Mouse (Mus musculus): Measurements from ENCODE around the gene Mmp28.

DNA sequence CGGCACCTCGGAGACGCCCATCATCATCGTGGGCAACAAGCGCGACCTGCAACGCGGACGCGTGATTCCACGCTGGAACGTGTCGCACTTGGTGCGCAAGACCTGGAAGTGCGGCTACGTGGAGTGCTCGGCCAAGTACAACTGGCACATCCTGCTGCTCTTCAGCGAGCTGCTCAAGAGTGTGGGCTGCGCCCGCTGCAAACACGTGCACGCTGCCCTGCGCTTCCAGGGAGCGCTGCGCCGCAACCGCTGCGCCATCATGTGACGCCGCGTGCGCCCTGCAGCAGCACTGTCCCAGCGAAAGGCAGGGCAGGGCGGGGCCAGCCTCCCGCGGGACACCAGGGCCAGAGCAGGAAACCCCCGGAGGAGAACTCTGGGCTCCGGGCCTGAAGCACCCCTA lies 44.3 kb downstream of the Mmp28 start:
- TF ChIP-seq CTCF (IDR thresholded peaks at IDR 0.05; ENCODE audit: low read depth, low read length) (no peak), POLR2A (IDR thresholded peaks at IDR 0.05; ENCODE audit: borderline replicate concordance, low read depth, low read length) (no peak)
